Mouse (Mus musculus) midbrain, embryonic 14.5 days (tissue): ENCODE measurements around the gene Htr5b. TPM values are rescaled to one million over a fixed set of nuclear protein-coding genes. Genes with fewer than 3 reads are reported as not detected.

Experiments used
- ATAC-seq: fragments of 200-750 bp; cut with Nextera tagmentation; 2 replicates; pipeline ENCODE4 v1.8.0; 2017; ENCODE audit warnings: moderate number of reproducible peaks, moderate library complexity; ENCODE audit not compliant: low FRiP score, low TSS enrichment
- DNase-seq: peaks from one replicate; pipeline ENCODE4 v3.0.0-alpha.2; 2015
- H3K27ac ChIP-seq: fragments of 300-500 bp; sonication (generic); replicated peaks from 2 replicates; pipeline ENCODE4 v1.5.1; 2014; ENCODE audit warnings: mild to moderate bottlenecking, low read depth, low read length, moderate library complexity
- H3K27me3 ChIP-seq: fragments of 300-500 bp; sonication (generic); 2 replicates; pipeline ENCODE4 v1.6.1; 2014; ENCODE audit warnings: low read length, control low read depth, mixed read lengths; ENCODE audit not compliant: control insufficient read depth, insufficient read depth
- H3K36me3 ChIP-seq: fragments of 300-500 bp; sonication (generic); 2 replicates; pipeline ENCODE4 v1.6.1; 2014; ENCODE audit warnings: low read length, control low read depth; ENCODE audit not compliant: control insufficient read depth, insufficient read depth
- H3K4me1 ChIP-seq: fragments of 300-500 bp; sonication (generic); 2 replicates; pipeline ENCODE4 v1.6.1; 2014; ENCODE audit warnings: mild to moderate bottlenecking, antibody characterized with exemption, low read length, control low read depth; ENCODE audit not compliant: control insufficient read depth, insufficient read depth
- H3K4me2 ChIP-seq: fragments of 300-500 bp; sonication (generic); 2 replicates; pipeline ENCODE4 v1.6.1; 2014; ENCODE audit warnings: mild to moderate bottlenecking, low read length, moderate library complexity
- H3K4me3 ChIP-seq: fragments of 300-500 bp; sonication (generic); replicated peaks from 2 replicates; pipeline ENCODE4 v1.5.1; 2014; ENCODE audit warnings: low read depth, low read length
- H3K9ac ChIP-seq: fragments of 300-500 bp; sonication (generic); replicated peaks from 2 replicates; pipeline ENCODE4 v1.6.1; 2014; ENCODE audit warnings: mild to moderate bottlenecking, low read length, moderate library complexity
- H3K9me3 ChIP-seq: fragments of 300-500 bp; sonication (generic); 2 replicates; pipeline ENCODE4 v1.6.1; 2016; ENCODE audit warnings: low read length, control low read depth, mixed read lengths; ENCODE audit not compliant: control insufficient read depth
- WGBS: fragments of 180-500 bp; shearing (Covaris S2); extraction: QIAGEN DNeasy Blood & Tissue Kit; methylation state at CpG from one replicate; pipeline ENCODE4 v1.1.7; 2014; 5-methylcytosine and 5-hydroxymethylcytosine counted together
- polyA plus RNA-seq: library from polyadenylated mRNA; unstranded; fragments of >200 nt; fragmentation: Nextera tagmentation; extraction: Ambion mirVana; gene quantifications from 2 replicates; pipeline ENCODE4 v1.2.1, GENCODE M21; 2014

Htr5b gene
- polyA plus RNA-seq, 1 experiment from 2014 or later = 1.3 TPM

- ATAC-seq = no peak
- Histone ChIP-seq H3K9me3 (no peaks in the 10 kb centered on the region), H3K4me2 (no peak overlapping the region), H3K27me3 (no peaks in the 10 kb centered on the region), H3K9ac (no peak overlapping the region), H3K4me1 (no peaks in the 10 kb centered on the region), H3K4me3 (no peak overlapping the region), H3K27ac (no peak overlapping the region), H3K36me3 (peaks cover 61% of the 10 kb centered on the region)
- no peak for DNase-seq
- WGBS = 96% methylated on average over 5 of the region's 5 CpGs
These were observed 50.5 kb downstream of the Htr5b start for GRCm38 (mm10) chr1:121477716-121478115.

DNA sequence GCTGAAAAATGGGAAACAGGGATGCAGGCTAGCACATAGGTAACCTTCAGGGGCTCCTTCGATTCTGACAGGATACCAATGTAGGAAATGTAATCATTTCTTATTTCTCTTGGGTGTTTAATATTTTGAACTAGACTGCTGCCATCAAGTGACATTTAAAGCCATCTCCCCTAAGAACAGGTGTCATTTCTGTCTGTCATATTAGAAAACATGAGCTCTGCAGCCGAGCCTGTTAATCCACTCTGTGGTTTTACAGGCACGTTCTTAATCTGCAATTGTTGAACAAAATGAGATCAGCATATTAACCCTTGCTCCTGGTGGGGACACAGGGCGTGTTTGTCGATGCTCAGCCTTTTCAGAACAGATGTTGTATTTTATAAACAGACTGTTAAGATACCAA lies 56.8 kb downstream of the Htr5b start:
- no peaks in the 10 kb centered on the region for H3K27me3 ChIP-seq
- DNase-seq (no peak), ATAC-seq (no peak)
- H3K9me3 ChIP-seq = no peaks in the 10 kb centered on the region
- no peak overlapping the region for H3K27ac ChIP-seq
- no peak overlapping the region for H3K9ac ChIP-seq
- H3K36me3 ChIP-seq = peaks cover 13% of the 10 kb centered on the region
- WGBS = 60% methylated on average over 5 of the region's 5 CpGs
- H3K4me1 ChIP-seq = no peaks in the 10 kb centered on the region
- H3K4me3 ChIP-seq = no peak overlapping the region
- no peak overlapping the region for H3K4me2 ChIP-seq

GRCm38 (mm10) chr1:121468271-121468670 lies 60.0 kb downstream of the Htr5b start:
- no peak overlapping the region for H3K4me3 ChIP-seq
- H3K27me3 ChIP-seq = no peaks in the 10 kb centered on the region
- ATAC-seq (no peak), DNase-seq (no peak)
- peaks cover 14% of the 10 kb centered on the region for H3K36me3 ChIP-seq
- H3K9me3 ChIP-seq = no peaks in the 10 kb centered on the region
- no peak overlapping the region for H3K4me2 ChIP-seq
- no peak overlapping the region for H3K9ac ChIP-seq
- no peaks in the 10 kb centered on the region for H3K4me1 ChIP-seq
- no peak overlapping the region for H3K27ac ChIP-seq
- 95% methylated on average over 2 of the region's 2 CpGs for WGBS

GRCm38 (mm10) chr1:121466276-121466675 lies 62.0 kb downstream of the Htr5b start:
- no peak overlapping the region for H3K9ac ChIP-seq
- peaks cover 32% of the 10 kb centered on the region for H3K36me3 ChIP-seq
- no peak for ATAC-seq
- no peak overlapping the region for H3K4me3 ChIP-seq
- WGBS = 82% methylated on average over 3 of the region's 3 CpGs
- no peaks in the 10 kb centered on the region for H3K27me3 ChIP-seq
- H3K9me3 ChIP-seq = no peaks in the 10 kb centered on the region
- no peaks in the 10 kb centered on the region for H3K4me1 ChIP-seq
- no peak overlapping the region for H3K27ac ChIP-seq
- H3K4me2 ChIP-seq = no peak overlapping the region
- DNase-seq = no peak

- WGBS = 89% methylated on average over 7 of the region's 7 CpGs
These were observed 64.5 kb downstream of the Htr5b start for GRCm38 (mm10) chr1:121463806-121464205.

GRCm38 (mm10) chr1:121462643-121463042 lies 65.6 kb downstream of the Htr5b start:
- Histone ChIP-seq H3K27ac (no peak overlapping the region), H3K4me2 (no peak overlapping the region), H3K9ac (no peak overlapping the region), H3K9me3 (no peaks in the 10 kb centered on the region), H3K4me3 (no peak overlapping the region), H3K36me3 (peaks cover 31% of the 10 kb centered on the region), H3K4me1 (no peaks in the 10 kb centered on the region), H3K27me3 (no peaks in the 10 kb centered on the region)
- no peak for DNase-seq
- no peak for ATAC-seq
- WGBS = 85% methylated on average over 1 of the region's 1 CpGs

More at GRCm38 (mm10) chr1:121463806-121464205, 64.5 kb downstream of the Htr5b start:
- Histone ChIP-seq H3K4me1 (no peaks in the 10 kb centered on the region), H3K36me3 (peaks cover 28% of the 10 kb centered on the region), H3K9ac (no peak overlapping the region), H3K9me3 (no peaks in the 10 kb centered on the region), H3K4me3 (no peak overlapping the region), H3K27ac (no peak overlapping the region), H3K27me3 (no peaks in the 10 kb centered on the region), H3K4me2 (no peak overlapping the region)
- ATAC-seq (no peak; the same call in 1 of the 2 replicates), DNase-seq (no peak)

- Histone ChIP-seq H3K27ac (no peak overlapping the region), H3K27me3 (no peaks in the 10 kb centered on the region), H3K9me3 (no peaks in the 10 kb centered on the region), H3K4me2 (no peak overlapping the region), H3K36me3 (peaks cover 33% of the 10 kb centered on the region), H3K4me3 (no peak overlapping the region), H3K9ac (no peak overlapping the region), H3K4me1 (no peaks in the 10 kb centered on the region)
- 94% methylated on average over 7 of the region's 7 CpGs for WGBS
- ATAC-seq (no peak), DNase-seq (no peak)
These were observed 66.4 kb downstream of the Htr5b start for GRCm38 (mm10) chr1:121461895-121462294.

GRCm38 (mm10) chr1:121460077-121460476 lies 68.2 kb downstream of the Htr5b start:
- Histone ChIP-seq H3K27me3 (no peaks in the 10 kb centered on the region), H3K4me1 (no peaks in the 10 kb centered on the region), H3K27ac (no peak overlapping the region), H3K4me3 (no peak overlapping the region), H3K36me3 (peaks cover 29% of the 10 kb centered on the region), H3K4me2 (no peak overlapping the region), H3K9me3 (no peaks in the 10 kb centered on the region), H3K9ac (no peak overlapping the region)
- no peak for ATAC-seq
- WGBS = 67% methylated on average over 6 of the region's 6 CpGs
- peak; percentile 17 for DNase-seq
